Mouse (Mus musculus) bone marrow macrophage, adult 2 months (primary cell): ENCODE results near the gene Rabep1.

Source experiments
- CTCF ChIP-seq: IDR thresholded peaks from 2 replicates; pipeline ENCODE4 v1.5.1; 2012; ENCODE audit warnings: low read depth, mild to moderate bottlenecking, low read length, moderate library complexity
- POLR2A ChIP-seq: IDR thresholded peaks from 2 replicates; pipeline ENCODE4 v1.6.1; 2012; ENCODE audit warnings: mild to moderate bottlenecking, low read depth, low read length, borderline replicate concordance

GRCm38 (mm10) chr11:70820120-70820519 is 24.5 kb upstream of the Rabep1 start:
- no peak for TF ChIP-seq CTCF
- no peak for TF ChIP-seq POLR2A
